Mouse (Mus musculus): Measurements from ENCODE around the gene St3gal6.

- TF ChIP-seq CTCF (IDR thresholded peaks at IDR 0.05; ENCODE audit: borderline replicate concordance, extremely low read depth, insufficient read depth, insufficient read length) = no peak
- no peak for TF ChIP-seq POLR2A (IDR thresholded peaks at IDR 0.05; ENCODE audit: borderline replicate concordance, extremely low read depth, insufficient read depth, insufficient read length, poor library complexity, severe bottlenecking)
These were observed 53.2 kb downstream of the St3gal6 start for GRCm38 (mm10) chr16:58470841-58471240.
